Mouse (Mus musculus): ENCODE results near the gene Lsm3. TPM values are rescaled to one million over a fixed set of nuclear protein-coding genes. Genes with fewer than 3 reads are reported as not detected.
"Not testable (repeated sequence)": the region's sequence is repeated elsewhere in the genome, so short reads cannot be mapped to it uniquely, and the experiment has no call there.

Gene Lsm3
- polyA plus RNA-seq (2015; fragmentation: Nextera tagmentation; extraction: Ambion mirVana) = 327 and 351 TPM in 2 replicates

- peak; percentile 98 for DNase-seq (ENCODE audit: low spot score)
Measured at GRCm38 (mm10) chr6:91515545-91516449, at the start of gene Lsm3, which contains the start of gene Xpc. Lsm3 (plus strand) TSS chr6:91515928. Xpc (minus strand) TSS chr6:91515888.

GRCm38 (mm10) chr6:91467106-91467505 lies 48.6 kb upstream of the Lsm3 start:
- no peak for DNase-seq (ENCODE audit: low spot score)

DNA sequence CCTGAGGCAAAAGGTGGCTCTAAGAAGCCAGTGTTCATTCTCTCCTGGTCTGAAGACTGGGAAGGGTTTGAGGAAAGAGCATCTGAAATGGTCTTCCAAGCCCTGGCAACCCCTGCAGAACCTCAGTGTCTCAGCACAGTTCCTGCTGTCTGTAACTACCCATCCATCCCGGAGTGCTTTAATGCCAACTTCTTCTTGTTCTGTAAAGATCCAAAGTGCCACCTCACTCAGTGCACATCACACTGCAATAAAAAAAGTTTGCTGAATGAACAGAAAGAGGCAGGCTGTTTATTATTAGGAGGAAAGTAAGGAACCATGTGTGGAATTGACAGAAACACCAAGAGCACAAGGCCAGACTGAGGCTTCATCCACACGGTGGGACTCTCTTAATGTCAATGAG lies 45.0 kb upstream of the Lsm3 start:
- DNase-seq (ENCODE audit: low spot score) = no peak

GRCm38 (mm10) chr6:91471427-91471826 lies 44.3 kb upstream of the Lsm3 start:
- DNase-seq (ENCODE audit: low spot score) = not testable (repeated sequence)

- DNase-seq (ENCODE audit: low spot score) = peak; percentile 42
Measured at GRCm38 (mm10) chr6:91472319-91472718, 43.4 kb upstream of the Lsm3 start.

GRCm38 (mm10) chr6:91472868-91473804 lies 42.6 kb upstream of the Lsm3 start, which contains the start of the genes Chchd4 and Tmem43:
Chchd4 (minus strand) TSS chr6:91473546.
Tmem43 (plus strand) TSS chr6:91473703.
- DNase-seq (ENCODE audit: low spot score) = peak; percentile 99

GRCm38 (mm10) chr6:91473805-91474440 lies 41.8 kb upstream of the Lsm3 start:
- no peak for DNase-seq (ENCODE audit: low spot score)

GRCm38 (mm10) chr6:91474441-91475190 lies 41.1 kb upstream of the Lsm3 start:
- no peak for DNase-seq (ENCODE audit: low spot score)

GRCm38 (mm10) chr6:91476541-91476940 lies 39.2 kb upstream of the Lsm3 start:
- no peak for DNase-seq (ENCODE audit: low spot score)

GRCm38 (mm10) chr6:91483371-91483770 lies 32.4 kb upstream of the Lsm3 start:
- no peak for DNase-seq (ENCODE audit: low spot score)

DNA sequence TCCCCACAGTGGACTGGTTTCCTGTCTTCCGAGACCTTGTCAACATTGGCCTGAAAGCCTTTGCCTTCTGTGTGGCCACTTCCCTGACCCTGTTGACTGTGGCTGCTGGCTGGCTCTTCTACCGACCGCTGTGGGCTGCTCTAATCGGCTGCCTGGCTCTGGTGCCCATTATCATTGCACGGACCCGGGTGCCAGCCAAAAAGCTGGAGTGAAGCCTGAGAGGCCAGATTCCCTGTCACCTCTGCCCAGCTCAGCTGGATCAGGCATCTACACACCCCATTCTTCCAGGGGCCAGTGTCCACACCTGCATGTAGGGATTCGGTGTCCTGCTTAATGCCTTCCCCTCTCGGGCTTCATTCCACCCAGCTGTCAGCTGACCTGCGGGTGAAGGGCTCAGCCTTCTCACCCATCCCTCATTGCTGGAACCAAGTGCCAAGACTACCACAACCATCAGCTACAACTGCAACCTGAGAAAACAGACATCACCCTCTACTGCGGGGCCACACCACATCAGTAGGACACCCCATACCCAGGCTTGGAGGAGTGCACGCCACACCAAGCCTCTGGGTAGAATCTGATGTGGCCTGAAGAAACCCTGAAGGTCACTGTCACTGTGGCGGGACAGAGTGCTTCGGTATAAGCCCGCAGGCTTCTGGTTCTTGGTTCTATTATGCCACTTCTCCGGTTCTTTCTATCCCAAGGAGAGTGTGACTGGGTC lies 28.8 kb upstream of the Lsm3 start:
- no peak for DNase-seq (ENCODE audit: low spot score)

DNA sequence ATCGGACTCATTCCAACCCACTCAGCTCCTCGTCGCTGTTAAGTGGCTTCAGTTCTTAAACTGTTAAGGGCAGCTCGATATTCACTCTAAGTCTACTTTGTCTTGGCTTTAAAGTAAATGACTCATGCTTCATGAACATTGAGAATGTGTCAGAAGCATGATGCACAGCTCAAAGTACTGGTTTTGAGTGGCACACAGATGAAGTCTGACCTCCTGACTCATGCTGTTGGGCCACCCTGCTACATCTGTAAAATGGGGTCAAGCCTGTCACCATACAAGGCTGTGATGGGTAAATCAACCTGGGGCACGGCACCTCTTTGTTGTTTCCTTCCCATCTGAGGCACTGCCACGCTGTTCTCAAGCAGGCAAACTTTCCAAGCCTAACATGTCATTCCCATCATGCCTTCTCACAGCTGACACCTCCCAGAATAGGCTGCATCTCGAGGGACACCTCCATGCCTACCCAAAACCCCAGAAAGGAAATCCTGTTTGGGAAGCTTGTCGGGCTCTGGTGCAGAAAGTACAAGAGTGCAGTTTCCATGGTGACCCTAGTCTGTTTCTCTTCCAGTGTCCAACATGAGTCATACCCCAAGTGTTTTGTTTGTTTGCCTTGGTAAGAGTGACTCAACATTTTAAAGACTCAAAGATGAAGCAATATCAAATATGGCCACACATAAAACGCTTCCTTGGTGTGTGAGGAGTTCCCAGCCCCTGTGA lies 27.1 kb upstream of the Lsm3 start:
- DNase-seq (ENCODE audit: low spot score) = no peak

DNA sequence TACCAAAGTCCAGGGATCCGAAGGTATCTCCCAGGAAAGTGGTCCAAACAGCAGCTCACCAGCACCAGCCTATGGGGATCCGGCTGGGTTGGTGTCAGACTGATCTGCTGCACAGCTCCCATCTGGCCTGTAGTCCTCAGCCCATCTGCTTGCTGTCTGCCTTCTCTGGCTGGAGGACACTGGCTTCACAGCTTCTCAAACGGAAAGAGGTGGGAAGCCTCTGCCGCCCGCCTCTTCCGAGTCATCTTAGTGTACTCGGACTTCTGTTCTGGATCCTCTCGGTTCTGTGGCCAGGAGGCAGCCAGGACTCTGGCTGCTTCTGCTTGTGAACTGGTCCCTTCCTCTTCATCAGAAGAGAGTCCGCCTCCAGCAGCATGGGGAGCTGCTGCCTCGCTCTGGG lies 25.9 kb upstream of the Lsm3 start:
- DNase-seq (ENCODE audit: low spot score) = no peak

DNA sequence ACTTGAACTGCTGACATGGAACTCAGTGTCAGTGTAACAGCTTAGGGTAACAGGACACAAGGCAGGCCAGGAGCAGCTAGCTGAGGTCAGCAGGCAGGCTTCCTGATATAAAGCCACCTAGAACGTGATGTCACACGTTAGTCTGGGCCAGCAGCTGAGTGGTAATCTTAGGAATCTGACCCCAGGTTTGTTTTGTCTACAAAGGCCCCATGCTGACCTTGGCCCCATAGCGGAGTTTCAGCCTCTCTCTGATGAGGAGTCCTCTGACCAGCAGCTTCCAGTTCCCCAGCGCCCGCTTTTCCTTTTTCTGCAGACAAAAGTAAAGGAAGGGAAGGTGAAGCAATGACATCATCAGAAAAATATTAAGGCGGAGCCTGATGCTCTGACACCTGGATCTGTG lies 24.7 kb upstream of the Lsm3 start:
- no peak for DNase-seq (ENCODE audit: low spot score)

DNA sequence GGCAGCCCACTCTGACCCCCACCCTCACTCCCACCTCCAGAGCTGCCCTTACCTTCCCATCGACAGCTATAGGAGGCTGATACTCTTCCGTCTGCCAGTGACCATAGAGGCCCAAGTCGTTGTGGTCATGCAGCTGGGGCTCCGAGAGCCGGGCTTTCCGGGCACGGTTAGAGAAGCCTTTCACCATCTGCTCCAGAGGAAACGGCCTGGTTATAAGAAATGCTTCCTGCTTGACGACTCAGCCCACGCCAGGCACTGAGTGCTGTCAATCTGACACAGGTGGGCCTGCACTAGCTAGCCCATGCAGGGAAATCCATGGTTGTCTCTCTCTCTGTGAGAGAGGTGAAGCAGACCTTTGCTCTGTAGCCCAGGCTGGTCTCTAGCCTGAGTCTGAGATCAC lies 22.7 kb upstream of the Lsm3 start:
- no peak for DNase-seq (ENCODE audit: low spot score)

GRCm38 (mm10) chr6:91494526-91494925 lies 21.2 kb upstream of the Lsm3 start:
- no peak for DNase-seq (ENCODE audit: low spot score)

GRCm38 (mm10) chr6:91503302-91503701 lies 12.4 kb upstream of the Lsm3 start:
- DNase-seq (ENCODE audit: low spot score) = no peak

GRCm38 (mm10) chr6:91506036-91506435 lies 9.7 kb upstream of the Lsm3 start:
- DNase-seq (ENCODE audit: low spot score) = peak; percentile 85

DNA sequence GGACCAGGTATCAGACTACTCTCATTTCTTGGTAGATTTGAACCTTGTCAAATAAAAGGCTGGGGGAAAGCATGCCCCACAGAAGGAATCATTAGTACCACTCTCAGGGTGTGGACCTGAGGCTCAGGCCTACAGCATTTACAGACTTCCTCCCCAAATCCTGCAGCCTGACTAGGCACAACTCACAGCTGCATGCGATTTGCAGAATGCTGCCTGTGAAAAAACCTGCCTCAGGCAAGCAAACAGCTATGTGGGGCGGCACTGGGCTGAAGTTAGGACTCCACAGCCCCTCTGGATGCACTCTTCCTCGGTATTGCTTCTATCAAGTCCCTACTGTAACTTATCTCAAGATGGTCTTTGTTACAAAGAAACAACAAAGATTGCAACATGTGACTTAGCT lies 7.7 kb upstream of the Lsm3 start:
- peak; percentile 55 for DNase-seq (ENCODE audit: low spot score)

All from thymus, postnatal 0 days (tissue).